ENCODE assay signal across 18 mouse cellular contexts in genomic region chr17:5800824-5801560, GRCm38 (mm10). TPM values are rescaled to one million over a fixed set of nuclear protein-coding genes. Genes with fewer than 3 reads are reported as not detected.
DNase-seq lines count a peak whose midpoint lies in the region; ATAC-seq and TF ChIP-seq lines count a peak whose summit lies in the region.
"Had no signal": no experiment of that assay in that cellular context is flagged by ENCODE, and none has a peak within 500 bp of the region (broad histone marks: within the 10 kb centered on the region; RNA-seq: fewer than 3 reads in every experiment).

No protein-coding gene starts in this region.

- no peaks in the 10 kb centered on the region for H3K36me3 ChIP-seq in liver, postnatal 0 days (replicated peaks; ENCODE audit: insufficient read depth, low read length)
- no peaks in the 10 kb centered on the region for H3K36me3 ChIP-seq in forebrain, embryonic 14.5 days (ENCODE audit: control insufficient read depth, insufficient read depth, low read length)
- H3K36me3 ChIP-seq: heart, embryonic 10.5 days; kidney, embryonic 15.5 days; limb, embryonic 13.5 days; lung, embryonic 15.5 days had no signal

- no peak overlapping the region for H3K9ac ChIP-seq in liver, postnatal 0 days (replicated peaks)
- no peak overlapping the region for H3K9ac ChIP-seq in forebrain, embryonic 14.5 days (ENCODE audit: low read length)
- H3K9ac ChIP-seq: forebrain, postnatal 0 days; kidney, embryonic 15.5 days; limb, embryonic 13.5 days; lung, embryonic 15.5 days had no signal

- 0 out of 2 replicates have a peak, but pooled peaks have one; percentile 38 for ATAC-seq in erythroblast, adult 5-6 weeks (replicated peaks; ENCODE audit: low FRiP score, poor library complexity, severe bottlenecking)
- ATAC-seq in liver, postnatal 0 days, result no peak
- ATAC-seq in forebrain, embryonic 14.5 days, result no peak
- ATAC-seq: forebrain, postnatal 0 days; hindbrain, embryonic 16.5 days had no signal

- H3K27me3 ChIP-seq in liver, postnatal 0 days (ENCODE audit: insufficient read depth, low read length), result no peaks in the 10 kb centered on the region
- no peaks in the 10 kb centered on the region for H3K27me3 ChIP-seq in forebrain, embryonic 14.5 days (replicated peaks; ENCODE audit: control insufficient read depth, insufficient read depth, low read length)
- H3K27me3 ChIP-seq: kidney, embryonic 15.5 days; lung, embryonic 15.5 days had no signal

- peaks cover 50% of the 10 kb centered on the region for H3K4me1 ChIP-seq in liver, postnatal 0 days (ENCODE audit: insufficient read depth)
- H3K4me1 ChIP-seq in forebrain, embryonic 14.5 days (ENCODE audit: control insufficient read depth, insufficient read depth, low read length), result 0 out of 2 replicates have a peak, but pooled peaks cover 8% of the 10 kb centered on the region

- DNase-seq in 3134 (ENCODE audit: extremely low read depth, insufficient read length, low spot score) (peak; percentile 48), A20 (ENCODE audit: low read depth, low spot score) (peak; percentile 17), adipocyte (ENCODE audit: low spot score) (no peak)
- no peak for DNase-seq in liver, postnatal 0 days
- DNase-seq in forebrain, embryonic 14.5 days (ENCODE audit: low spot score), result no peak
- DNase-seq in thymus, postnatal 0 days (ENCODE audit: low spot score), result no peak
- DNase-seq: adrenal gland, postnatal 14 days; cerebellum, postnatal 10 days; embryo, embryonic 11 days; forebrain, postnatal 0 days; gastrocnemius, postnatal 10 days; heart, postnatal 36 days had no signal

- no peaks in the 10 kb centered on the region for H3K9me3 ChIP-seq in liver, postnatal 0 days (ENCODE audit: low read length)
- no peaks in the 10 kb centered on the region for H3K9me3 ChIP-seq in forebrain, embryonic 14.5 days (replicated peaks; ENCODE audit: control insufficient read depth, low read length)
- H3K9me3 ChIP-seq: heart, embryonic 10.5 days; kidney, embryonic 15.5 days; limb, embryonic 13.5 days; lung, embryonic 15.5 days had no signal

- no peak overlapping the region for H3K4me3 ChIP-seq in liver, postnatal 0 days (ENCODE audit: low read depth, low read length)
- H3K4me3 ChIP-seq in forebrain, embryonic 14.5 days (ENCODE audit: low read depth, low read length), result no peak overlapping the region
- H3K4me3 ChIP-seq: heart, embryonic 10.5 days; kidney, embryonic 15.5 days; limb, embryonic 13.5 days; lung, embryonic 15.5 days had no signal

- TF ChIP-seq CTCF in liver, postnatal 0 days (IDR thresholded peaks at IDR 0.05; ENCODE audit: low read depth), result peak; percentile 10; the same call in 1 of the 2 replicates

- no peak for TF ChIP-seq EP300 in liver, postnatal 0 days (IDR thresholded peaks at IDR 0.05; ENCODE audit: low read depth)

- H3K27ac ChIP-seq in liver, postnatal 0 days (ENCODE audit: low read depth), result 0 out of 2 replicates have a peak overlapping the region, but pooled peaks have one; percentile 34
- H3K27ac ChIP-seq in forebrain, embryonic 14.5 days (ENCODE audit: low read depth, low read length), result no peak overlapping the region
- H3K27ac ChIP-seq: heart, embryonic 10.5 days; kidney, embryonic 15.5 days; limb, embryonic 13.5 days; lung, embryonic 15.5 days had no signal

- 68% methylated on average over 7 of the region's 7 CpGs for WGBS in liver, postnatal 0 days (ENCODE audit: insufficient replicate concordance)
- 77% methylated on average over 7 of the region's 7 CpGs for WGBS in forebrain, embryonic 14.5 days

- no peak overlapping the region for H3K4me2 ChIP-seq in liver, postnatal 0 days (ENCODE audit: low read depth, low read length)
- no peak overlapping the region for H3K4me2 ChIP-seq in forebrain, embryonic 14.5 days (ENCODE audit: low read length)
- H3K4me2 ChIP-seq: kidney, embryonic 15.5 days; limb, embryonic 13.5 days; lung, embryonic 15.5 days had no signal

RNA-seq across cellular contexts. Expression of gene Snx9, which starts 40.1 kb away (rescaled TPM):
- 13.3 and 16.7 TPM in 2 replicates for total RNA-seq in erythroblast, adult 5-6 weeks (2015; ENCODE audit: low replicate concordance)
- total RNA-seq in erythroblast, adult 5-6 weeks (2017; ENCODE audit: low replicate concordance), result 7.5 and 9.8 TPM in 2 replicates
- polyA plus RNA-seq in liver, postnatal 0 days (2015; fragmentation: Nextera tagmentation; extraction: Ambion mirVana), result 13.1 and 13.5 TPM in 2 replicates
- 6.7 and 6.8 TPM in 2 replicates for polyA plus RNA-seq in forebrain, embryonic 14.5 days (2014; fragmentation: Nextera tagmentation; extraction: Ambion mirVana)
- 15.4 and 15.9 TPM in 2 replicates for polyA plus RNA-seq in thymus, postnatal 0 days (2015; fragmentation: Nextera tagmentation; extraction: Ambion mirVana)

Comparison
In these comparisons a context has a peak if more than half of its experiments do, and no peak if none do; other contexts are left out.
1. DNase-seq: peak in 3134 (single experiment) and A20 (single experiment); none in liver, postnatal 0 days (single experiment), forebrain, embryonic 14.5 days (single experiment), adipocyte (single experiment) and thymus, postnatal 0 days (single experiment).